Mouse (Mus musculus): Measurements from ENCODE around the gene Tomm20. TPM values are rescaled to one million over a fixed set of nuclear protein-coding genes. Genes with fewer than 3 reads are reported as not detected.

Gene Tomm20
- polyA plus RNA-seq, 1 experiment from 2014 or later, result 278 TPM

DNA sequence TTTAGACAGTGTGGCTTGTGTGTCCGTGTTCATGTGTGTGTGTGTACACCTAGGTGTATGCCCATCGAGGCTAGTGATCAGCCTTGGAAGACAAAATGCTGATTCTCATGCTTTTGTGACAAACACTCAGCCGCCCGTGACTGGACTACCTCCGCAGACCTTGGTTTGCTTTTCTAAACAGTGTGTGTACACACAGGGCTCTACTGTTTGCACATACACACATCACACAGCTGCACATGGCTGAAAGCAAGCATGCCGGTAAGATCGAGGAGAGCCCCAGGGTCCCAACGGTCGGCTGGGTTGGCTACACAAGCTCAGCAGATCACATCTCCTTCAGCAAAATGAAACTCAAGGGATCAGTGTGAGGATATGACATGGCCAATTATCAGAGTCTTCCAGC is 41.7 kb downstream of the Tomm20 start:
- ATAC-seq, result no peak
- peak overlapping the region; percentile 89 for H3K27ac ChIP-seq (ENCODE audit: low read depth, low read length)
- 63% methylated on average over 9 of the region's 9 CpGs for WGBS

DNA sequence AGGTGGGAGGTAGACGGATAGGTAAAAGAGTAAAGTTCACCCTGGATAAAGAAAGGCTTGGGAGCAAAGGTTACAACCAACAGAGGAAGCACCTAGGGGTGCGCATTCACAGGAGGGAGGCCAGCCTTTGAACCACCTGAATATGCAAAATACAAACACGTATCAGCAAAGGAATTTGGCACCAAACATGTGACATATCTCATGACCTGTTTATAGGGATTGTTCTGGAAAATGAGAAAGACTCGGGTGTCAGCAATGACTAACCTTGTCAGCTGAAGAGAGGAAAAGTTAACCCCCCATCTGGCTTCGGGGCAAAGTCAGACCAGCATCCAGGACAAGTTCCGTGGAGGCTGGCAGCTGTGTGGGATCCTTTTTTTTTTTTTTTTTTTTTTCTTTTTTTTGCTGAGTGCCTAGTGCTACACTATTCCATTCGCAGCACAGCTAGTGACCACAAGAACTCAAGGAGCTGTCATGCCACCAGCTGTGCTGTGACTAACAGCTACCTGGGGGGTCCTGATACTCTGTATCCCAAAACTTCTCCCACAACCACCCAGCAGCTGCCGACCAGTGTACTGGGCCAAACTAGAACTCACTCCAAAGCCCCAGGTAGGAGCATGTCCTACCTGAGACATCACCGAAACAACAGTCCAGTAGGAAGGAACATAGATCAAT is 42.3 kb downstream of the Tomm20 start:
- 34% methylated on average over 9 of the region's 9 CpGs for WGBS
- Histone ChIP-seq H3K36me3 (ENCODE audit: control insufficient read depth, insufficient read depth) (no peaks in the 10 kb centered on the region), H3K4me1 (replicated peaks; ENCODE audit: control insufficient read depth, insufficient read depth, low read length) (0 out of 2 replicates have a peak, but pooled peaks cover 4% of the 10 kb centered on the region), H3K4me2 (replicated peaks; ENCODE audit: low read depth) (no peak overlapping the region), H3K27ac (ENCODE audit: low read depth, low read length) (peak overlapping the region; percentile 89), H3K27me3 (replicated peaks; ENCODE audit: control insufficient read depth, insufficient read depth, low read length) (no peaks in the 10 kb centered on the region), H3K4me3 (ENCODE audit: low read depth, low read length) (no peak overlapping the region), H3K9ac (ENCODE audit: low read depth, low read length) (peak overlapping the region; percentile 32; the same call in 1 of the 2 replicates), H3K9me3 (ENCODE audit: control insufficient read depth) (no peaks in the 10 kb centered on the region)
- no peak for TF ChIP-seq CTCF (IDR thresholded peaks at IDR 0.05; ENCODE audit: low read depth)
- peak; percentile 90 for ATAC-seq

More for the DNA sequence above, 41.7 kb downstream of the Tomm20 start:
- H3K9me3 ChIP-seq (ENCODE audit: control insufficient read depth), result no peaks in the 10 kb centered on the region
- no peak overlapping the region for H3K4me2 ChIP-seq (replicated peaks; ENCODE audit: low read depth)
- H3K4me3 ChIP-seq (ENCODE audit: low read depth, low read length), result no peak overlapping the region
- 0 out of 2 replicates have a peak, but pooled peaks cover 4% of the 10 kb centered on the region for H3K4me1 ChIP-seq (replicated peaks; ENCODE audit: control insufficient read depth, insufficient read depth, low read length)
- no peak for TF ChIP-seq CTCF (IDR thresholded peaks at IDR 0.05; ENCODE audit: low read depth)
- H3K36me3 ChIP-seq (ENCODE audit: control insufficient read depth, insufficient read depth), result no peaks in the 10 kb centered on the region
- no peaks in the 10 kb centered on the region for H3K27me3 ChIP-seq (replicated peaks; ENCODE audit: control insufficient read depth, insufficient read depth, low read length)
- no peak overlapping the region for H3K9ac ChIP-seq (ENCODE audit: low read depth, low read length)

DNA sequence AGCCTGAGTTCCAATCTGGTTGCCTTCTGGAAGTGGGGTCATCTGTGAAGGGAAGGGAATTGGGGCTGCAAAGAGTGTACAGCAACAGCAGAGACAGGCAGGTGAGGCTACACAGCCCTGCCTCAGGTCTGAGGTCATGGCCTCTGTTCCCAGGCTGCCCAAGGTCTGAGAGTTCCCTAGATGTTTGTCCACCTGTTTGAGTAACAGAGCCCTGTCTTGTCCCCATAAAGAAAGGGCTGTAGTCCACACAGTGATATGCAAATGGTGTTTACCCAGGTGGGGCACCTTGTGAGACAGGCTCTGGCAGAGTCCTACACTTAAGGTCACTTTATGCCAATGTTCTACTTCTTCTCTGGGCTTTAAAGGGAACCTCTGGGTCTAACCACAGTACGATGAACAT is 44.0 kb downstream of the Tomm20 start:
- no peak overlapping the region for H3K4me3 ChIP-seq (ENCODE audit: low read depth, low read length)
- H3K27me3 ChIP-seq (replicated peaks; ENCODE audit: control insufficient read depth, insufficient read depth, low read length), result no peaks in the 10 kb centered on the region
- TF ChIP-seq CTCF (IDR thresholded peaks at IDR 0.05; ENCODE audit: low read depth), result no peak
- H3K9ac ChIP-seq (ENCODE audit: low read depth, low read length), result no peak overlapping the region
- no peaks in the 10 kb centered on the region for H3K36me3 ChIP-seq (ENCODE audit: control insufficient read depth, insufficient read depth)
- no peaks in the 10 kb centered on the region for H3K9me3 ChIP-seq (ENCODE audit: control insufficient read depth)
- ATAC-seq, result peak; percentile 55
- H3K4me2 ChIP-seq (replicated peaks; ENCODE audit: low read depth), result no peak overlapping the region
- WGBS, result 40% methylated on average over 1 of the region's 1 CpGs
- peak overlapping the region; percentile 89 for H3K27ac ChIP-seq (ENCODE audit: low read depth, low read length)
- 0 out of 2 replicates have a peak, but pooled peaks cover 4% of the 10 kb centered on the region for H3K4me1 ChIP-seq (replicated peaks; ENCODE audit: control insufficient read depth, insufficient read depth, low read length)

DNA sequence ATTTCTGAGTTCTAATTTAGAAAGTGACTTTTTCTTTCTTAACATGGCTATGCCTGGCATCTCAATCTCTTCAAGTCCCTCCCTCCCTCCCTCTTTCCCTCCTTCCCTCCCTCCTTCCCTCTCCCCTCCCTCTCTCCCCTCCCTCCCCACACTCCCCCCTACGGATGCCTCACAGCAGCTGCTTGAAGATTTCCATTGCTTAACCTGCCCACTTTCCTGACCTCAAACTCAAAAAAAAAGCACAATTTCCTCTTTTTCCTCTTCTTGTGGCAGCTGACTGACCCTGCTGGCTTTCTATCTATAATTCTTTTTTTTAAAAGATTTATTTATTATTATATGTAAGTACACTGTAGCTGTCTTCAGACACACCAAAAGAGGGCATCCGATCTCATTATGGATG is 44.6 kb downstream of the Tomm20 start:
- Histone ChIP-seq H3K4me3 (ENCODE audit: low read depth, low read length) (no peak overlapping the region), H3K4me1 (replicated peaks; ENCODE audit: control insufficient read depth, insufficient read depth, low read length) (0 out of 2 replicates have a peak, but pooled peaks cover 4% of the 10 kb centered on the region), H3K36me3 (ENCODE audit: control insufficient read depth, insufficient read depth) (no peaks in the 10 kb centered on the region), H3K27me3 (replicated peaks; ENCODE audit: control insufficient read depth, insufficient read depth, low read length) (no peaks in the 10 kb centered on the region), H3K9ac (ENCODE audit: low read depth, low read length) (no peak overlapping the region), H3K4me2 (replicated peaks; ENCODE audit: low read depth) (no peak overlapping the region), H3K9me3 (ENCODE audit: control insufficient read depth) (no peaks in the 10 kb centered on the region), H3K27ac (ENCODE audit: low read depth, low read length) (peak overlapping the region; percentile 89)
- ATAC-seq, result no peak
- TF ChIP-seq CTCF (IDR thresholded peaks at IDR 0.05; ENCODE audit: low read depth), result no peak
- 48% methylated on average over 2 of the region's 2 CpGs for WGBS

DNA sequence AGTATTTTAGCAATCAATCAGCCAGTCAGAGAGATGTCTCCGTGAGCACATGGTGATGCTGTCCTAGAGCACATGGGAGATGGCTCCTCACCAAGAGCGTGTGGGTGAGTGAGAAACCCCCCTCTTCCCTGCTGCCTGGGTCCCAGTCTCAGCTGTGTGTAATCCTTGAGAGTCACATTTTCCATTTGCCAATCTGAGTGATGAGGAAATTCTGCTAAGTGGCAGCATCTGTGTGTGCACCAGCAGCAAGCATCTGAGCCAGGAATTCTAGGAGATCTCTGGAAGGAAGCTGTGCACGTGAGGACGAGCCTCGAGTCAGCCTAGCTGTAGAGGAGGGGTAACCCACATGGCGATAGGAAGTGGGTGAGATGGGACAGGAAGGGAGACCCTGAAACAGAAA is 50.5 kb downstream of the Tomm20 start:
- H3K4me2 ChIP-seq (replicated peaks; ENCODE audit: low read depth), result no peak overlapping the region
- no peak for TF ChIP-seq CTCF (IDR thresholded peaks at IDR 0.05; ENCODE audit: low read depth)

DNA sequence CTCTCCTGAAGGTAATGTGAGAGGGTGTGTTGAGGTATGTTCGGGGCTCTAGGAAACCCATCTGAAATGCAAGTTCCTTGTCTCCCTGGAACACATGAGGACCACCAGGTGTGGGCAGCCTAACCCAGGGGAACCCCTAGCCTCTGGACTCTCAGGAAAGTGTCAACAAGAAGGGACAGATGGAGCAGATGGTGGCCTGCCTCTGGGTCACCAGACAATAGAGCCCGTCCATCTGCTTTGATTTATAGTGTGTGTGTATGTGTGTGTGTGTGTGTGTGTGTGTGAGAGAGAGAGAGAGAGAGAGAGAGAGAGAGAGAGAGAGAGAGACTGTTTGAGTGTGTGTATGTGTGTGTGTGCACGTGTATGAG is 58.0 kb downstream of the Tomm20 start:
- 0 out of 2 replicates have a peak, but pooled peaks cover 6% of the 10 kb centered on the region for H3K4me1 ChIP-seq (replicated peaks; ENCODE audit: control insufficient read depth, insufficient read depth, low read length)
- H3K27me3 ChIP-seq (replicated peaks; ENCODE audit: control insufficient read depth, insufficient read depth, low read length), result no peaks in the 10 kb centered on the region
- H3K4me3 ChIP-seq (ENCODE audit: low read depth, low read length), result no peak overlapping the region
- no peak overlapping the region for H3K9ac ChIP-seq (ENCODE audit: low read depth, low read length)
- no peak overlapping the region for H3K4me2 ChIP-seq (replicated peaks; ENCODE audit: low read depth)
- no peak for TF ChIP-seq CTCF (IDR thresholded peaks at IDR 0.05; ENCODE audit: low read depth)
- no peak for ATAC-seq
- WGBS, result 84% methylated on average over 3 of the region's 3 CpGs
- H3K9me3 ChIP-seq (ENCODE audit: control insufficient read depth), result no peaks in the 10 kb centered on the region
- no peak overlapping the region for H3K27ac ChIP-seq (ENCODE audit: low read depth, low read length)
- H3K36me3 ChIP-seq (ENCODE audit: control insufficient read depth, insufficient read depth), result no peaks in the 10 kb centered on the region

More for the DNA sequence above, 50.5 kb downstream of the Tomm20 start:
- Histone ChIP-seq H3K27me3 (replicated peaks; ENCODE audit: control insufficient read depth, insufficient read depth, low read length) (no peaks in the 10 kb centered on the region), H3K4me1 (replicated peaks; ENCODE audit: control insufficient read depth, insufficient read depth, low read length) (0 out of 2 replicates have a peak, but pooled peaks cover under 1% of the 10 kb centered on the region), H3K36me3 (ENCODE audit: control insufficient read depth, insufficient read depth) (no peaks in the 10 kb centered on the region), H3K9me3 (ENCODE audit: control insufficient read depth) (no peaks in the 10 kb centered on the region), H3K9ac (ENCODE audit: low read depth, low read length) (no peak overlapping the region), H3K4me3 (ENCODE audit: low read depth, low read length) (no peak overlapping the region), H3K27ac (ENCODE audit: low read depth, low read length) (no peak overlapping the region)
- ATAC-seq, result no peak
- WGBS, result 54% methylated on average over 6 of the region's 6 CpGs

All from intestine, postnatal 0 days (tissue).